Mouse (Mus musculus) WW6 (cell line): ENCODE data around the gene Sema3a.
"Not testable (repeated sequence)": the region's sequence is repeated elsewhere in the genome, so short reads cannot be mapped to it uniquely, and the experiment has no call there.

Experiments
- DNase-seq: peaks from one replicate; pipeline ENCODE4 v3.0.0-alpha.2; 2013; ENCODE audit warnings: low read depth, low spot score

Gene Sema3a

GRCm38 (mm10) chr5:13416960-13417710, 291.9 kb downstream of the Sema3a start:
- no peak for DNase-seq

DNA sequence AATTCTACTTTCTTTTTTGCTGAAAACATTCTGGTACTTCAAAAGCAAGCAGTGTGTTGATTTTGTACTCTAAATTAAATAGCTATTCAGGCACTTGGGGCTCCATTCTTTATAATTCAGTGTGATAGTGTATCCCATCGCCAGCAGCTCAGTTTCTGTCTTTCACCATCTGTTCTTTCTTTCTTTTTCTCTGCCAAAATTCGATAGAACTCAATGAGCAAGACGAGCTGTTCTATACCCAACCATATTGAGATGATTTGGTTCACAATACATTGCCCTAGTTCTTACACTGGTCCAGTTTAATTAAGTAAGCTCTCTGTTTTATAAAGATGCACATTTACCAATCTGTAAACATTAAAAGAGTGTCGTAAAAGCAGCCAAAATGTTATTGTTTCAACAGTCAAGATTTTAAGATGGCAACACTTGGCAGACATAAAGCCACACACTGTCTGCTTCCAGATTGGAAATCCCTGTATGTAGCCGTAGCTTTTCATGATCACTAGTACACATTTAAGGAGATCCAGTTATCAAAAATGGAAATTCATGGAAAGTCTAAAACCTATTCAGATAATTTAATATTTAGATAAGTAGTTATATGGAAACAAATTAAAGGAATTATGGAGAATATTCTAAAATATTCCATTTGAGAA, 296.2 kb downstream of the Sema3a start:
- no peak for DNase-seq

GRCm38 (mm10) chr5:13428702-13429101, 303.5 kb downstream of the Sema3a start:
- DNase-seq = no peak

GRCm38 (mm10) chr5:13431827-13432226, 306.6 kb downstream of the Sema3a start:
- no peak for DNase-seq

DNA sequence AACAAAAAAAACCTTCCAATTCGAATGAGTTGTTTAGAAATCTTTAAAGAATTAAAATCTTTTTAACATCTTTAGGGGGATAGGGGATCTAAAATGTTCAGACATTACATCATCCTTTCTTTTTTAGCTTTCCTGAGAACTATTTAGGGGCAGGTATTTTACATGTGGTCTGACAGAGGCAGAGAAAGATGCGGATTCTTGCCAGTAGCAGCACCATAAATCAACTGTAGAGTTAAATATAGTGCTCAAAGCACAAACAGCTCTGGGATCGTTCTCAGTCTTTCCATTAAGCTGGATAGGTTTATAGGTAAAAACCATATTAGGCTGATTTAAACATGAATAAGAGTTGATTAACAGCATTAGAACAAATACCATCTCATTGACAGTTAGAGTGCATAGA, 307.4 kb downstream of the Sema3a start:
- DNase-seq = no peak

GRCm38 (mm10) chr5:13433303-13433702, 308.1 kb downstream of the Sema3a start:
- no peak for DNase-seq

GRCm38 (mm10) chr5:13441112-13441511, 315.9 kb downstream of the Sema3a start:
- no peak for DNase-seq

DNA sequence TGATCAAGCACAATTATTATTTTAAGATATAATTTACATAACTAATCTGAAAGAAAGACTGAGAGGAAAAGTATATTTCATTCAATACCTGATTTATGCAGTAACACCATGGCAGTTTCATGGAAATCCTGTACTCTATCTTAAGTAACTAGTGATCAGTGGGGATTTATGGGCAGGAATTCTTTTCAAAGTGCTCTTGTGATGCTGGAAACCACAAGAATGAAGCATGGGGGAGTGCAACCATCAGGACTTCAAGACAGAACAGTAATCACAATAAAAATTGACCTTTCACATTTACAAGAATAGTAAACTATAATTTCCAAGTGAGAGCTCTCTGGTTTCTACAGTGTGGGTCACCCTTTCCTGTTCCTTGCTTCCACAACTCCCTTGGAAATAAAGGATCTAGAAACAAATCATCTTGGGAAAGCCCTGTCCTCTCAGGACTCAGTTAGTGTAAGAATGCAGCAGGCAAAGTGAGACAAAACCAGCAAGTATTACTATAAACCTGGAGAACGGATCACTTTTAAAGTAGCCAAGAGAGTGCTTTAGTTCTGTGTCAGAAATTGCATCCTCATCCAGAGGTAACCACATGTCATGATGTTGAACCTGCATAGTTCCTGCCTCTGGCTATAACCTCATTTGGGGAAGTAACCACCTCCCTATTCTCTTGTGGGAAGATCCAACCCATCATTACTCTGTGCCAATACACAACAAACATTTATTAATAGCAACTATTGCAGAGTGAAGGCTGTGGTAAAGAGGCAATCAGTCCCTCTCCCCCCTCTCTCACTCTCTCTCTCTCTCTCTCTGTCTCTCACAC, 335.2 kb downstream of the Sema3a start:
- DNase-seq = no peak

DNA sequence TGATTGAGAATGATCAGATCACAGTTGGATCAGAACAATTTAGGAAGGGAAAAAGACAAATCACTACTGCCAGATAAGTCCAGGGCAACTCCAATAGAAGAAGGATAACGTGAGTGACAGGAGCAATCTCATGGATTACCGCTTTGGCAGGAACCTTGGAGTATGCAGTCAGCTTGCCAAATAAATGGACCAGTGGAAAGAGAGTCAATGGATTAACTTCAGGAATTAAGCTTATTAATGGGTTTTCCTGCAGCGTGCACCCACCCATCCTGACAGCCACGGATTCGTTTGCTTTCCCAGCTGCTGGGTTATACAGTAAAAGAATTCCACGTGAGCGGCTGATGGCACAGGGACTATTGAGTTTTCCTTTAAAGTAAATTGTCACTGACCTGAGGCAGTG, 343.6 kb downstream of the Sema3a start:
- DNase-seq = no peak

DNA sequence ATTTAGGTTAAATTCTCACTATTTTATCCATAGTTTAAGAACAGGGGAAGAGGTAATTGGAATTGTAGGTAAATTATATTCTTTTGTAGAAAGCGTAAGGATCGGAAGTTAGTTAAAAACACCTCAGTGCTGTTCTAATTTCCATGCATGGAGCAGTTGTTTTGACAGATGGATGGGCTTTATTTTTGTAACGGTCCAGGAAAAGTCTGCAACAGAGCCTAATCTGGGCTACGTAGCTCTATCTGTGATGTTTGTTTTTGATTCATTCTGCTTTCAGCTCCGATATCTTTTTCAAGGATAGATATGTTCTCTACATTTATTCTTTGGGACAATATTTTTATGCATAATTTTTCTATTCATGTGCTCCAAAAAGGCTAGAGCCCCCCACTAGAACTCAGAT, 344.2 kb downstream of the Sema3a start:
- no peak for DNase-seq

DNA sequence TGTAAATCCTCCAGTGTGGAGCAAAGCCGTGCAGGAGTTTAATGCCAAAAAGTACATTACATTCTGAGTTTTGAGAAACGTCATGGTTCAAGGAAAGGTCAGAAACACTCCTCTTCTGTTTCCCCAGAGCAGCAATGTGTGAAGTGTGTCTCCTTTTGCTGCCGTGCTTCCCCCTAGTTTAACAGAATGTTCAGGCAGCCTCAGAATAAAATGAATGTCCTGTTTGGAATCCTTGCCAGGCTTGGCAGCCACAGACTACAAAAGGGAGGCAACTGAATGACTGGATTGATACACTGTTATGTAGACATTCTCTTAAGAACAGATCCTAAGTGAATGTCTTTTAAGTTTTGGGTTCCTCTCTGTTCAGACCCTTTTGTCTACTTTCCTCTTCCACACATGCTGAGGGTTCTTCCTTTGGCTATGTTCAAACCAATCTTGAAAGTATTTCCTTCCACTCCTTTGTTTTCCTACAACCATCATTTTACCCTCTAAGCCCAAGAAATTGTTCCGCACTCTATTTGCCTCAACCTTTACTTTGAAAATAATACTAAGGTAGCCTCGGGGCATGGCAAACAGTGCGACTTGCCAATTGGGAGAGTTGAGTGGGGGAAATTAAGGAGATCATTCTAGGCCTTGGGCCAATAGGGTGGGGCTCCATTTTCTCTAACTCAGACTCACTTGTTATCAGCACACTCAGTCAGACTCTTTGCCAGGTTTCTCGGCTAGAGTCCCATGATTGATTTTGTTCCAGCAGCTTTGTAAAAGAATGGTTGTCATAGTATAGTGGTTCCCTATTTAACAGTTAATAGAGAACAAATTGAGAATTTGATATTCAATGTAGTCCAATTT, 345.1 kb downstream of the Sema3a start:
- DNase-seq = no peak

GRCm38 (mm10) chr5:13477653-13478052, 352.4 kb downstream of the Sema3a start:
- DNase-seq = no peak

GRCm38 (mm10) chr5:13488671-13489070, 363.5 kb downstream of the Sema3a start:
- no peak for DNase-seq

DNA sequence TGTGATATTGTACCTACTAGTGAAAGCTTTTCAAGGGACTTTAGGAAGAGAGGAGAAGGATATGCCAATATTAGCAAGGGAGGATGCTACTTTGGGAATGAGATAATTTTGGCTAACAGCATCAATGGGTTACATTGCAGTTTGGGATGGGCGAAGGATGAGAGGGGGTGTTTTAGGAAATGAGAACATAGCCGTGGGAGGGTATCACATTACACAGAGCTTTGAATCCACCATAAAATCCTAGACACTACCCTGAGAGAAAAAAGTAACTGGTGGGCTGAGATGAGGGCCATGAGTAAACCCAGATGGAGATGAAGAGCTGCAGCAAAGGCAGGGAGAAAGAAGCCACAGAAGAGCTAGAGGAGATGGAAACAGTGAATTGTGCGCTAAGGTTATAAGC, 370.8 kb downstream of the Sema3a start:
- not testable (repeated sequence) for DNase-seq

- no peak for DNase-seq
Observed at GRCm38 (mm10) chr5:13499835-13500234, 374.6 kb downstream of the Sema3a start.

- no peak for DNase-seq
Observed at GRCm38 (mm10) chr5:13505839-13506499, 380.8 kb downstream of the Sema3a start.

DNA sequence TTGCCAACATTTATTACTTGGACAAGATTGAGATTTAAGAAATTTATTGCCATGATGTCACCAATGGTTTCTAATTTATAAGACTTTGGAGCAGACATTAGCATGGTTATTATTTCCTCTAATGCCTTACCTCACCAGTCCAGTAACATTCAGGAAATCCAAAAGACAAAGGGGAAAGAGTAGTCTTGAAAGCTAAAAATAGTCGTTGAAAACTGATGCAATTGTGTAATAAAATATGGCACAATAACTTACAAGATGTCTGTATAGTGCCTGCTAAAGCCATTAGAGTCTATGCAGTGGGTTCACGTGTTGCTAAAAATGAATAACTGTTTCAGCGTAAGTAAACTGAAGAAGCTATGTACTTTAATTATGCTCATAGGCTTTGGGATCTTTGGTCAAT, 383.9 kb downstream of the Sema3a start:
- DNase-seq = no peak

GRCm38 (mm10) chr5:13517018-13517417, 391.8 kb downstream of the Sema3a start:
- no peak for DNase-seq

DNA sequence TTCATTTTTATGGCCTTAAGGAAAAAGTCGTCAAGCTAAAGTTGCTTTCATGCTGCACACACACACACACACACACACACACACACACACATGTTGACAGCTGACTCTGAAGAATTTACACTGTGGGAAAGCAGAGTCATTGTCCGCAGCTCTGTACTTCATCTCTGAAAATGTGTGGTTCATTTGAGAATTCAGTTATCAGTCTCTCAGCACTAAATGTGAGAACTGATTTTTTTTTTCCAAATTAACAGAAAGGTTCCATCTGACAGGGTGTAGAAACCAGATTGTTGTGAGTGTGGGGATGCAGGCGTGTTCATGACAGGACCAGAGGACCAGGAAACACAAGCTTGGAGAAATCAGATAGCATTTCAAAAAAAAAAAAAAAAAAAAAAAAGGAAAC, 400.4 kb downstream of the Sema3a start:
- DNase-seq = no peak

DNA sequence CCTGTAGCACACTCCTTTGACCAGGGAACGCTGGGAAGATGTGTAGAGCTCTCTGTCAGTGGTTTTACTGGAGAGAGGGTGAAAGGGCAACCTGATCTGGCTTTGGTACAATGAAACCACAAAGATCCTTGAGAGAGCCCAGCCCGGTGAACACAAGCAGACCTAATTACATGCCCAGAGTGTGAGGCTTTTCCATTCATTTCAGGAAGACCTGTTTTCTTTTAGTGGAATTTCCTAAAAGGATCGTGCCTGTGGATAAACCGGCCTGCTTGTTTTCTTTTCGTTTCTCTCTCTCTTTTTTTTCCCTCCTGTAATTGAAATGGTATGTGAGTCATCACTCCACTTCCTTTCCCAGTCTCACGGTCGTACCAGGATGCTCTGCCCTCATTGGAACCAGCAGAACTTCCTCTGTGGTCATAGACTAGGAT, 401.8 kb downstream of the Sema3a start:
- no peak for DNase-seq

- DNase-seq = no peak
Observed at GRCm38 (mm10) chr5:13529226-13529625, 404.0 kb downstream of the Sema3a start.
